Mouse (Mus musculus) lung, embryonic 16.5 days (tissue): ENCODE data around the gene Commd1. TPM values are rescaled to one million over a fixed set of nuclear protein-coding genes. Genes with fewer than 3 reads are reported as not detected.

Experiments
- ATAC-seq: fragments of 200-750 bp; cut with Nextera tagmentation; 2 replicates; pipeline ENCODE4 v1.8.0; 2017; ENCODE audit warnings: low read depth, mild to moderate bottlenecking, moderate library complexity
- H3K27ac ChIP-seq: fragments of 300-500 bp; sonication (generic); 2 replicates; pipeline ENCODE4 v1.5.1; 2014; ENCODE audit warnings: mild to moderate bottlenecking, control low read depth, low read length
- H3K27me3 ChIP-seq: fragments of 300-500 bp; sonication (generic); 2 replicates; pipeline ENCODE4 v1.6.1; 2014; ENCODE audit warnings: low read depth, low read length, mixed read lengths; ENCODE audit not compliant: control insufficient read depth, insufficient read depth
- H3K36me3 ChIP-seq: fragments of 300-500 bp; sonication (generic); 2 replicates; pipeline ENCODE4 v1.6.1; 2014; ENCODE audit warnings: low read length; ENCODE audit not compliant: control insufficient read depth, insufficient read depth
- H3K4me1 ChIP-seq: fragments of 300-500 bp; sonication (generic); replicated peaks from 2 replicates; pipeline ENCODE4 v1.6.1; 2014; ENCODE audit warnings: low read length, mixed read lengths; ENCODE audit not compliant: control insufficient read depth, insufficient read depth
- H3K4me2 ChIP-seq: fragments of 300-500 bp; sonication (generic); 2 replicates; pipeline ENCODE4 v1.6.1; 2014; ENCODE audit warnings: low read depth, low read length, control low read depth
- H3K4me3 ChIP-seq: fragments of 300-500 bp; sonication (generic); 2 replicates; pipeline ENCODE4 v1.5.1; 2014; ENCODE audit warnings: mild to moderate bottlenecking, low read length, control low read depth
- H3K9ac ChIP-seq: fragments of 300-500 bp; sonication (generic); 2 replicates; pipeline ENCODE4 v1.6.1; 2014; ENCODE audit warnings: low read length, control low read depth
- H3K9me3 ChIP-seq: fragments of 300-500 bp; sonication (generic); 2 replicates; pipeline ENCODE4 v1.6.1; 2016; ENCODE audit warnings: low read length; ENCODE audit not compliant: control insufficient read depth
- WGBS: fragments of 180-500 bp; shearing (Covaris S2); extraction: QIAGEN DNeasy Blood & Tissue Kit; methylation state at CpG from one replicate; pipeline ENCODE4 v1.1.7; 2014; 5-methylcytosine and 5-hydroxymethylcytosine counted together
- polyA plus RNA-seq: library from polyadenylated mRNA; unstranded; fragments of >200 nt; fragmentation: Nextera tagmentation; extraction: Ambion mirVana; gene quantifications from 2 replicates; pipeline ENCODE4 v1.2.1, GENCODE M21; 2015

Gene Commd1
- polyA plus RNA-seq, 1 experiment from 2014 or later = 381 TPM

DNA sequence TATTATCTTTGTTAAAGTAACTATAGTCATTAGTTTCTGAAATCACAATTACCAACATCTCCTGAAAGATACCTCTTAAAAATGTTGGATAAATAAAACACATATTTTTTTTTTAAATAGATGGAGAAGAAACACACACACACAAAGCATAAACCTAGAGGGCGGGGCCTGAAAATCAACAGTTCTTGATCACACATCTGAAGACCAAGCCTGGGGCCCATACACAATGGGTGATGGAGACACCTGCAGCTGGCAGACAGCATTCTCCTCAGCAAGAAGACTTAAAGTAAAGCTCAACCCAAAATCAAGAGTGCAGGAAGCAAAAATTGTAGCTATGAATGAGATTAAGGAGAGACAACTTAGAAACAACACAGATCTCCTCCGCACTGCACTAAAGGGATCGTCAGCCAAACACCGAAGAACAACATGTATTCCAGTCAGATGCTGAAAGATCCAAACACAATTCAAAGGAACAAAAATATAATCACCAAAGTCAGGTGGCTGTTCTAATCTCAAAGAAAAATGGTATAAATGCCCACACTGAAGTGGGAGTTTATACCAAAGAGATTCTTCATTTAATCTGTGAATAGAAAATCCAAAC is 44.4 kb downstream of the Commd1 start:
- Histone ChIP-seq H3K4me2 (no peak overlapping the region), H3K27me3 (no peaks in the 10 kb centered on the region), H3K9ac (no peak overlapping the region), H3K4me1 (no peaks in the 10 kb centered on the region), H3K4me3 (no peak overlapping the region), H3K27ac (no peak overlapping the region), H3K36me3 (no peaks in the 10 kb centered on the region), H3K9me3 (no peaks in the 10 kb centered on the region)
- 98% methylated on average over 4 of the region's 4 CpGs for WGBS
- no peak for ATAC-seq

DNA sequence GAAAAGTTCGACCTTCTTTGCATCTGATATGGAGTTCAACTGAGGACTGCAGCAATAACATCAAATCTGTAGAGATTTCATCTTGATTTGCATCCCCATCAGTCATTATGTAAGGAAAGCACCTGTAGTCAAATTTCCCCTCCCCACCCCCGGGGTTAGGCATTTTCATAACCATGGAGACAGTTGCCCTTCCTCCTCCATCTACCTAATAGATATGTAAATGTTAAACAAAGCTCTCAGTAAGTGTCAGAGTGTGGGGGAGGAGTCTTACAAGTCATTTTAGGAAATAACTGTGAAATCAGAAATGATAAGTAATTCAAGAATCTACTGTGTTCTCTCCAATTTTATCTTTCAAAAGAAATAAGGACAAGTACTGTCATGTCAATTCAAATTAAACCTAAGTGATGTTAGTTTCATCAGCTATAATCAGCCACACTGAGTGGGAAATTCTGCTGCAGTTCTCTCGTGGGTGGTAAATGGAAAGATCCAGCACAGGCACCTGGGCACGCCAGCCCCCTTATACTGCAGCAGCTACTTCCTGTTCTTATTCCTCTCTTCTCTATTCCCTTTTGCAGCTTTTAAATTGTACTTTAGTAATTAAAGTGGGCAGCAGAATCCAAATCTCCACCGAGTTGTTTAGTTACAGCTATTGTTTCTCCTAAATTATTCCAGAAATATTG is 45.6 kb downstream of the Commd1 start:
- H3K9ac ChIP-seq = no peak overlapping the region
- no peak overlapping the region for H3K4me3 ChIP-seq
- ATAC-seq = no peak
- WGBS = 61% methylated on average over 5 of the region's 5 CpGs
- no peaks in the 10 kb centered on the region for H3K27me3 ChIP-seq
- no peaks in the 10 kb centered on the region for H3K9me3 ChIP-seq
- H3K4me2 ChIP-seq = no peak overlapping the region
- H3K4me1 ChIP-seq = no peaks in the 10 kb centered on the region
- H3K27ac ChIP-seq = no peak overlapping the region
- no peaks in the 10 kb centered on the region for H3K36me3 ChIP-seq

GRCm38 (mm10) chr11:22932167-22932566 is 50.0 kb downstream of the Commd1 start:
- no peak for ATAC-seq
- H3K4me3 ChIP-seq = no peak overlapping the region
- no peaks in the 10 kb centered on the region for H3K9me3 ChIP-seq
- no peaks in the 10 kb centered on the region for H3K4me1 ChIP-seq
- H3K27ac ChIP-seq = no peak overlapping the region
- H3K9ac ChIP-seq = no peak overlapping the region
- no peak overlapping the region for H3K4me2 ChIP-seq
- H3K27me3 ChIP-seq = no peaks in the 10 kb centered on the region
- H3K36me3 ChIP-seq = no peaks in the 10 kb centered on the region

DNA sequence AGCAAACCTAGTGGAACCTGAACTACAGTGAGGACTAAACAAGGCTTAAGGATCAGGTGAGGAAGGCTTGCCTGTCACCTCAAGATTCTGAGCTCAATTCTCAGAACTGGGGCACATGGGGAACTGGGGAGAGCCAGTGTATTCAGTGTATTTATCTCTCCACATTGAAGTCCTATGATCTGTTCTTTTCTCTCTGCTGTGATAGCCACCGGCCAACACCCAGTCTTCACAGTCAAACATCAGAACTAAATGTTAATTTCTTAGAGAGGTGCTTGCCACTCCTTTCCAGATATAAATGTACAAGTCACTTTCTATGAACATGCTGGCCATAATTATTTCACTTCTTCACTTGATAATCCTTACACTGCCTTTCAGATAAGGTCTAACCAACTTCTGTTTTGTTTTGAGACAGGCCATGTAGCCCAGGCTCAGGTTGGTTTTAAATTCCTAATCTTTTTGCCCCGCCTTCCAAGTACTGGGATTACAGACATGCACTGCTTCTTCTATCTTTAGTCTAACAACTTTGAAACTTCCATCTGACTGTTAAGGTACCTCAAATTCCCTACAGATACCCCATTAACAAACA is 50.8 kb downstream of the Commd1 start:
- no peaks in the 10 kb centered on the region for H3K36me3 ChIP-seq
- no peak overlapping the region for H3K9ac ChIP-seq
- no peak for ATAC-seq
- no peak overlapping the region for H3K27ac ChIP-seq
- no peak overlapping the region for H3K4me2 ChIP-seq
- H3K4me3 ChIP-seq = no peak overlapping the region
- H3K9me3 ChIP-seq = no peaks in the 10 kb centered on the region
- H3K4me1 ChIP-seq = no peaks in the 10 kb centered on the region
- 79% methylated on average over 2 of the region's 2 CpGs for WGBS
- H3K27me3 ChIP-seq = no peaks in the 10 kb centered on the region

- no peaks in the 10 kb centered on the region for H3K4me1 ChIP-seq
- no peak overlapping the region for H3K27ac ChIP-seq
- no peaks in the 10 kb centered on the region for H3K36me3 ChIP-seq
- no peak overlapping the region for H3K4me3 ChIP-seq
- H3K9me3 ChIP-seq = no peaks in the 10 kb centered on the region
- no peaks in the 10 kb centered on the region for H3K27me3 ChIP-seq
- no peak overlapping the region for H3K4me2 ChIP-seq
- WGBS = 56% methylated on average over 2 of the region's 2 CpGs
- no peak for ATAC-seq
- H3K9ac ChIP-seq = no peak overlapping the region
Observed at GRCm38 (mm10) chr11:22930129-22930528, 52.1 kb downstream of the Commd1 start.

- Histone ChIP-seq H3K4me1 (no peaks in the 10 kb centered on the region), H3K9me3 (no peaks in the 10 kb centered on the region), H3K36me3 (no peaks in the 10 kb centered on the region), H3K27ac (no peak overlapping the region; the same call in 1 of the 2 replicates), H3K4me2 (no peak overlapping the region), H3K27me3 (no peaks in the 10 kb centered on the region), H3K4me3 (no peak overlapping the region), H3K9ac (no peak overlapping the region)
- ATAC-seq = no peak
- 66% methylated on average over 8 of the region's 8 CpGs for WGBS
Observed at GRCm38 (mm10) chr11:22928586-22929169, 53.5 kb downstream of the Commd1 start.

GRCm38 (mm10) chr11:22923606-22924005 is 58.6 kb downstream of the Commd1 start:
- no peak for ATAC-seq
- H3K4me2 ChIP-seq = no peak overlapping the region
- no peak overlapping the region for H3K4me3 ChIP-seq
- H3K27me3 ChIP-seq = no peaks in the 10 kb centered on the region
- no peak overlapping the region for H3K9ac ChIP-seq
- no peaks in the 10 kb centered on the region for H3K9me3 ChIP-seq
- no peaks in the 10 kb centered on the region for H3K36me3 ChIP-seq
- 90% methylated on average over 2 of the region's 2 CpGs for WGBS
- H3K27ac ChIP-seq = no peak overlapping the region
- H3K4me1 ChIP-seq = no peaks in the 10 kb centered on the region

DNA sequence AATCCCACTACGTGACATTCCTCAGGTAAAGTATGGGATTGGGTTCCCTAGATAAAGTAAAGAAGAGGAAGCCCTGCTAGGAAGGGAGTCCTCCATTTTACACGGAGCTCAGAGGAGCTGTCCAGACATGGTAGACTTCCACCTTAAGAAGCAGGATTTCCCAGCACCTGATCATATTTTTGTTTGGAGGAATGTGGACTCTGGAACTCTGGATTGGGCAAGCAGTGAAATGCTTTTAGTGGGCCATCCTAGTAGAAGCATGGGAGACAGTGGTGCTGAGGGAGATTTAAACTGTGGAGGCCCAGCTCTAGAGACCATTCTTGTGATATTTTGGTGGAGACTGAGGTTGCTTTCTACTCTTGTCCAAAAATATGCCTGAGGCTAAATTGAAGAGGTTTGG is 59.6 kb downstream of the Commd1 start:
- no peak overlapping the region for H3K4me2 ChIP-seq
- H3K4me1 ChIP-seq = no peaks in the 10 kb centered on the region
- H3K9me3 ChIP-seq = no peaks in the 10 kb centered on the region
- no peak for ATAC-seq
- no peak overlapping the region for H3K9ac ChIP-seq
- H3K27ac ChIP-seq = no peak overlapping the region
- no peak overlapping the region for H3K4me3 ChIP-seq
- H3K36me3 ChIP-seq = no peaks in the 10 kb centered on the region
- no peaks in the 10 kb centered on the region for H3K27me3 ChIP-seq
- 63% methylated on average over 2 of the region's 2 CpGs for WGBS

DNA sequence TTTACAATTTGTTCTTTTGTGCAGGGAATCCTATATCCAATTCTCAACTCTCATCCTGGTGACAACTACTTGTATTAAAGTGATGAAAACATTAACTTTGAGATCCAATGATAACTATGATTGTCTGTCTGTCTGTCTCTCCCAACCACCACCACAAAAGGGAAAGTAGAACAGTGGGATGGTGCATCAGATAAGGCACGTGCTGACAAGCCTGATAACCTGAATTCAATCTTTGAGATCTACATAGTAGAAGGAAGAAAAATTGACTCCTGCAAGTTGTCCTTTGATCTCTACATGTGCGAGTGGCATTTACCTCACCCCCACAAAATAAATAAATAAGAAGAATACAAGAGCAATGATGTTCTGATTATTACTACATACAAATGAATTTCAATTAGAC is 62.8 kb downstream of the Commd1 start:
- Histone ChIP-seq H3K4me2 (no peak overlapping the region), H3K9ac (no peak overlapping the region), H3K36me3 (no peaks in the 10 kb centered on the region), H3K4me3 (no peak overlapping the region), H3K27ac (no peak overlapping the region), H3K27me3 (no peaks in the 10 kb centered on the region), H3K9me3 (no peaks in the 10 kb centered on the region), H3K4me1 (no peaks in the 10 kb centered on the region)
- ATAC-seq = no peak
- WGBS = 56% methylated on average over 2 of the region's 2 CpGs
